Mouse (Mus musculus) lung, embryonic 14.5 days (tissue): Measurements from ENCODE around the gene Trappc11. TPM values are rescaled to one million over a fixed set of nuclear protein-coding genes. Genes with fewer than 3 reads are reported as not detected.
A peak's percentile ranks its signal among the peaks of the same experiment; 100 is the strongest.

Experiments
- ATAC-seq: fragments of 200-750 bp; cut with Nextera tagmentation; 2 replicates; pipeline ENCODE4 v1.8.0; 2017; ENCODE audit warnings: mild to moderate bottlenecking, moderate TSS enrichment, moderate library complexity; ENCODE audit not compliant: insufficient read depth
- DNase-seq: peaks from one replicate; pipeline ENCODE4 v3.0.0-alpha.2; 2015
- H3K27ac ChIP-seq: fragments of 300-500 bp; sonication (generic); 2 replicates; pipeline ENCODE4 v1.5.1; 2014; ENCODE audit warnings: low read depth, mild to moderate bottlenecking, moderate library complexity
- H3K27me3 ChIP-seq: fragments of 300-500 bp; sonication (generic); 2 replicates; pipeline ENCODE4 v1.6.1; 2014; ENCODE audit warnings: low read length, control low read depth; ENCODE audit not compliant: insufficient read depth
- H3K36me3 ChIP-seq: fragments of 300-500 bp; sonication (generic); 2 replicates; pipeline ENCODE4 v1.6.1; 2014; ENCODE audit warnings: control low read depth; ENCODE audit not compliant: insufficient read depth
- H3K4me1 ChIP-seq: fragments of 300-500 bp; sonication (generic); 2 replicates; pipeline ENCODE4 v1.6.1; 2014; ENCODE audit warnings: antibody characterized with exemption, control low read depth; ENCODE audit not compliant: insufficient read depth
- H3K4me2 ChIP-seq: fragments of 300-500 bp; sonication (generic); 2 replicates; pipeline ENCODE4 v1.6.1; 2014; ENCODE audit warnings: mild to moderate bottlenecking
- H3K4me3 ChIP-seq: fragments of 300-500 bp; sonication (generic); 2 replicates; pipeline ENCODE4 v1.5.1; 2014; ENCODE audit warnings: low read depth, low read length
- H3K9ac ChIP-seq: fragments of 300-500 bp; sonication (generic); 2 replicates; pipeline ENCODE4 v1.6.1; 2014
- H3K9me3 ChIP-seq: fragments of 300-500 bp; sonication (generic); 2 replicates; pipeline ENCODE4 v1.6.1; 2016; ENCODE audit warnings: low read depth, low read length, control low read depth
- CTCF ChIP-seq: IDR thresholded peaks from 2 replicates; pipeline ENCODE4 v1.5.1; 2016; ENCODE audit warnings: antibody characterized with exemption, low read depth
- WGBS: fragments of 180-500 bp; shearing (Covaris S2); extraction: QIAGEN DNeasy Blood & Tissue Kit; methylation state at CpG from one replicate; pipeline ENCODE4 v1.1.7; 2014; 5-methylcytosine and 5-hydroxymethylcytosine counted together
- polyA plus RNA-seq: library from polyadenylated mRNA; unstranded; fragments of >200 nt; fragmentation: Nextera tagmentation; extraction: Ambion mirVana; gene quantifications from 2 replicates; pipeline ENCODE4 v1.2.1, GENCODE M21; 2014

Trappc11 gene
- polyA plus RNA-seq, result 28.9 and 31.1 TPM in 2 replicates

DNA sequence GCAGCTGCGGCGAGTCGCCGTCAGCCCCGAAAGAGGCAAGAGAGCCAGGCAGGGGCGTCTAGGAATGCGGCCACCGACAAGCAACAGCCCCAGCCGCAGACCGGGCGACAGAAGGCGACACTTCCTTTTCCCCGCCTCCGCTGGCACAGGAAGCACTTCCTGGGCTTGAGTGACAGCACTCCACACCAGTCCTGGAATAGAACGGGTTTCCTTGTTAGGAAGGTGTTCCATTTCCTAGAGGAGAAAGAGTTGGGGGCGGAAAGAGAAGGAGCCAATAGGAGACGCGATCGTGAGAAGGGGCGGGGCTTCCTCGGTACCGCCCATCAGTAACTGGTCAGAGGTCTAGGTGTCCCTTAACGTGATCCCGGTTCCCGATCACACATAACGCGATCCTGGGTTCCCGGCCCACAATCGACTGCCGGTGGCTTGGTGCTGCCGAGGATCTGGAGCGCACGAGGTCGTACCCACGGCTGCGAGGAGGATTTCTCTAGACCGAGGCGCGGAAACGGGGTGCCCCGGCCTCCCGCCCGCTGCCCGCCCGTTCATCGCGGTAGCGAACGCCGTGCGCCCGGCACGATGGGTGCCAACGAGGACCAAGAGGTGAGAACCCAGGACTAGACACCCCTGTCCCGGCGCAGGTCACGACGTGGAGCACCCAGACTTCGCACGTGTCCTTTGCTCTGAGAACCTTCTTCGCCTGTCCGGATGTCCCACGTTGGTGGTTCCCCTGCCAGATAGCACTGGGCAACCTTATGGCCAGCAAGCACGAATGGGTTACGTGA, at the start of gene Trappc11, which contains the start of gene Rwdd4a:
Gene Trappc11 (minus strand): TSS at position 127 of the 782 bp plus-strand sequence.
Gene Rwdd4a (plus strand): TSS at position 321 of the 782 bp plus-strand sequence.
- peak within 1 kb of the TSS; percentile 90 for H3K4me2 ChIP-seq
- WGBS, result under 1% methylated on average over 65 of the region's 65 CpGs
- peak within 1 kb of the TSS; percentile 80 for H3K4me3 ChIP-seq
- H3K36me3 ChIP-seq, result peaks cover 25% of the 10 kb centered on the region; the same call in 1 of the 2 replicates
- peak within 1 kb of the TSS; percentile 81; the same call in 1 of the 2 replicates for H3K27ac ChIP-seq
- H3K27me3 ChIP-seq, result no peaks in the 10 kb centered on the region
- H3K9me3 ChIP-seq, result no peaks in the 10 kb centered on the region
- peak within 1 kb of the TSS; percentile 84 for H3K9ac ChIP-seq
- no peak for TF ChIP-seq CTCF
- peak; percentile 100 for ATAC-seq
- H3K4me1 ChIP-seq, result peaks cover 10% of the 10 kb centered on the region; the same call in 1 of the 2 replicates
- peak; percentile 98 for DNase-seq

- no peaks in the 10 kb centered on the region for H3K4me1 ChIP-seq
- no peak overlapping the region for H3K9ac ChIP-seq
- DNase-seq (no peak), ATAC-seq (no peak)
- TF ChIP-seq CTCF, result no peak
- no peaks in the 10 kb centered on the region for H3K36me3 ChIP-seq
- H3K4me2 ChIP-seq, result no peak overlapping the region
- no peak overlapping the region for H3K27ac ChIP-seq
- H3K4me3 ChIP-seq, result no peak overlapping the region
- 84% methylated on average over 7 of the region's 7 CpGs for WGBS
- H3K9me3 ChIP-seq, result no peaks in the 10 kb centered on the region
- no peaks in the 10 kb centered on the region for H3K27me3 ChIP-seq
Observed at GRCm38 (mm10) chr8:47581454-47581853, 48.2 kb upstream of the Trappc11 start.

DNA sequence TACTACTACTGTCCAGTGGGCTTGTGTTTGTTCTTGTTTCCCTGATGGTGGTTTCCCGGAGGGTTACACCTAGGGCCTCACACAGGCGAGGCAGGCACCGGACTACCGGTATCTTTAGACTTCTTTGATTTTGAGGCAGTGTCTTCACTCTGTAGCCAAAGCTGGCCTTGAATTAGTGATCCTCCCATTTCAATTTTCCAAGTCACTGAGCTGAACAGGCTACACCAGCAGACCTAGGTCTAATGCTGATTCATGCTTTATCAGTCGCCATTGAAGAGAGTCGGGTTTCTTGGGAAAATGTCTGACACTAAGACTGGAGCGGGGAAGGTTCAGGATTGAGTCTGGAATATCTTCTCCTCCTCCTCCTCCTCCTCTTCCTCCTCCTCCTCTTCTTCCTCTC, 40.2 kb upstream of the Trappc11 start:
- H3K9me3 ChIP-seq, result no peaks in the 10 kb centered on the region
- DNase-seq, result no peak
- H3K9ac ChIP-seq, result no peak overlapping the region
- H3K4me1 ChIP-seq, result no peaks in the 10 kb centered on the region
- no peak overlapping the region for H3K4me2 ChIP-seq
- 92% methylated on average over 7 of the region's 7 CpGs for WGBS
- ATAC-seq, result no peak
- TF ChIP-seq CTCF, result no peak
- no peak overlapping the region for H3K27ac ChIP-seq
- H3K27me3 ChIP-seq, result no peaks in the 10 kb centered on the region
- no peak overlapping the region for H3K4me3 ChIP-seq
- no peaks in the 10 kb centered on the region for H3K36me3 ChIP-seq

DNA sequence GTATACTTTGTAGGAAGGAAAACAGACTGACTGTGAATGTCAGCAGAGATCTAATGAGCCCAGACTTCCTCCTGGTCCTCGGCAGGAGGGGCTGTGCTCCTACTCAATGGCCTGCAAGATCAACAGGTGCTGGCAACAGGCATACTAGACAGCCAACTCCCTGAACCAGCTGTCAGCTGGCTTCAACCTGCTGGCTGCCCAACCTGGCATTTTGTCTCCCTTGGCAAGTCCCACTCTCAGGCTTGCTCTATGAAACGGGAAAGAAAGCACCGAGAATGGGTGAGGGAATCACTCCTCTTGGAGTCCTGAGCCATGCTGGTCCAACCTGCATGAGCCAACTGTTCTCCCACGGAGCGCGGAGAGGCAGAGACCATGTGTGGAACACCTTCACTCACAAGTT, 36.9 kb upstream of the Trappc11 start:
- H3K27me3 ChIP-seq, result no peaks in the 10 kb centered on the region
- ATAC-seq, result no peak
- no peak for TF ChIP-seq CTCF

GRCm38 (mm10) chr8:47568098-47568497, 34.8 kb upstream of the Trappc11 start:
- no peak for TF ChIP-seq CTCF
- ATAC-seq (no peak), DNase-seq (peak; percentile 44)
- H3K27me3 ChIP-seq, result no peaks in the 10 kb centered on the region
- H3K36me3 ChIP-seq, result no peaks in the 10 kb centered on the region
- H3K9me3 ChIP-seq, result no peaks in the 10 kb centered on the region
- H3K4me1 ChIP-seq, result no peaks in the 10 kb centered on the region
- no peak overlapping the region for H3K4me2 ChIP-seq
- H3K9ac ChIP-seq, result no peak overlapping the region
- no peak overlapping the region for H3K4me3 ChIP-seq
- no peak overlapping the region for H3K27ac ChIP-seq
- 65% methylated on average over 5 of the region's 5 CpGs for WGBS

More for the DNA sequence above, 36.9 kb upstream of the Trappc11 start:
- Histone ChIP-seq H3K4me2 (no peak overlapping the region), H3K9me3 (no peaks in the 10 kb centered on the region), H3K4me3 (no peak overlapping the region), H3K27ac (no peak overlapping the region), H3K4me1 (no peaks in the 10 kb centered on the region), H3K9ac (no peak overlapping the region), H3K36me3 (no peaks in the 10 kb centered on the region)
- WGBS, result 89% methylated on average over 6 of the region's 6 CpGs
- DNase-seq, result no peak

GRCm38 (mm10) chr8:47566551-47566950, 33.3 kb upstream of the Trappc11 start:
- H3K27me3 ChIP-seq, result no peaks in the 10 kb centered on the region
- H3K27ac ChIP-seq, result no peak overlapping the region
- ATAC-seq (no peak), DNase-seq (no peak)
- H3K4me2 ChIP-seq, result no peak overlapping the region
- TF ChIP-seq CTCF, result no peak
- H3K4me3 ChIP-seq, result no peak overlapping the region
- WGBS, result 92% methylated on average over 6 of the region's 6 CpGs
- H3K9me3 ChIP-seq, result no peaks in the 10 kb centered on the region
- H3K36me3 ChIP-seq, result no peaks in the 10 kb centered on the region
- no peaks in the 10 kb centered on the region for H3K4me1 ChIP-seq
- no peak overlapping the region for H3K9ac ChIP-seq

- Histone ChIP-seq H3K4me3 (no peak overlapping the region), H3K9me3 (no peaks in the 10 kb centered on the region), H3K27ac (no peak overlapping the region), H3K27me3 (no peaks in the 10 kb centered on the region), H3K9ac (no peak overlapping the region), H3K36me3 (no peaks in the 10 kb centered on the region), H3K4me1 (no peaks in the 10 kb centered on the region), H3K4me2 (no peak overlapping the region)
- no peak for TF ChIP-seq CTCF
- ATAC-seq (no peak), DNase-seq (no peak)
- 85% methylated on average over 7 of the region's 7 CpGs for WGBS
Observed at GRCm38 (mm10) chr8:47560801-47561200, 27.5 kb upstream of the Trappc11 start.
